Mouse (Mus musculus) G1E-ER4 (cell line): ENCODE results near the gene Mxra8. TPM values are rescaled to one million over a fixed set of nuclear protein-coding genes. Genes with fewer than 3 reads are reported as not detected.

ENCODE experiments used
- GATA1 ChIP-seq: IDR thresholded peaks from one replicate; pipeline ENCODE4 v1.8.0; 2012; ENCODE audit warnings: low read length, inconsistent platforms
- polyA plus RNA-seq: library from polyadenylated mRNA; stranded (reverse); fragments of >175 nt; gene quantifications from 2 replicates; pipeline ENCODE4 v1.2.3, GENCODE M21; 2012

Gene Mxra8
- polyA plus RNA-seq, 1 experiment, result 0.12 TPM

DNA sequence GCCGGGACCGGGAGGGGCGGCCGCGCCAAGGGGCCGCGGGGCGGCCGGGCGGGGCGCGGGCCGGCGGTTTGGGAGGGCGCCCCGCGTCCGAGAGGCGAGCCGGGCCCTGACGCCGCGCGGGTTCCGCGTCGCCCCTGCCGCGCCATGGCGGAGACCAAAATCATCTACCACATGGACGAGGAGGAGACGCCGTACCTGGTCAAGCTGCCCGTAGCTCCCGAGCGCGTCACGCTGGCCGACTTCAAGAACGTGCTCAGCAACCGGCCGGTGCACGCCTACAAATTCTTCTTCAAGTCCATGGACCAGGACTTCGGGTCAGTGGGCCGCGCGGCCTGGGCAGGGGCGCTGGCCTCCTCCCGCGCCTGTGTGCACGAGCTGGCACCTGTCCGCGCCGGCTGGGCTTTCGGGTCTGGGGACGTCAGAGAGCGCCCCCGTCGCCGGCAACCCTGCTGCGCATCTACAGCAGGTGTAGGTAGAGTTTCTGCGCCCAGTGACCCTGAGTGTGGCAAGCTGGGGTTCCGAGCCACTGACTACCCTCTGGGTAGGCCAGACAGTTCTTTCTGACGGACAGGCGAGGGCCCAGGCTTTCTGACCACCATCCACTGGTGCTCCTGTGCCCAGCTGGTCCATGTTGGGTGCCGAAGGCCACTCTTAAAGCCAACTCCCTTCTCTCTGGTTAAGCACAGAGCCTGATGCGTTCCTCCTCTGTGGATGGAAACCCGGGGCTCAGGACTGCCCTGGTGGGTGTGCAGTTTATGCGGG is 8.3 kb downstream of the Mxra8 start:
- TF ChIP-seq GATA1, result no peak

DNA sequence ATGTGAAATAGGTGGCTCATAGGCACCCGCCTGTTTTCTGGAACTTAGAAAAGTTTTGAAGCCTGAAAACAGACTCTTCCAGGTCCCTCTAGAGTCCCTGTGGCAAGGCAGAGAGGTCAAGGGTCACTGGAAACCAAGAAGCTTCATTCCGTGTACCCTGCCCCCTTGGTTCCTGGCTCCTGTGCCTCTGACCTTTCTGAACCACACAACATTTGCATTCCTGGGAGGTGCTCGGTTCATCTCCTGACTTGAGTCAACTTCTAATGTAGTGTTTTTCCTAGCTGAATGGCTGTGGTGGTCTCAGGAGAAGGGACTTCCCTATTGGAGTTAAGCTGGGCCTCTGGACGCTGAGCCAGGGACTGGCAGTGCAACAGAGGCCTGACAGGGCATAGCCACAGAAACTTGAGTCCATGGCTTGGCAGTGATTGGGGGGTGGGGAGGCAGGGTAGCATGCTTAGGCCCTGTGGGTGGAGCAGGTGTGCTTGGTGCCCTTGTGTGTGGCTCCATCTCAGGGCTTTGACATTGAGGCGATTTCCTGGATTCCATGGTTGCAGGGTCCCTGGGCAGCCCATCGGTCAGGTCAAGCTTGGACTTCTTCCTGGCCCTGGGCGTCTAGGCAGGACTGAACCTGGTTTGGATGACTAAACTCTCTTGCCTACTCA is 9.1 kb downstream of the Mxra8 start:
- no peak for TF ChIP-seq GATA1

- TF ChIP-seq GATA1, result no peak
Measured at GRCm38 (mm10) chr4:155849391-155849790, 9.9 kb downstream of the Mxra8 start.

DNA sequence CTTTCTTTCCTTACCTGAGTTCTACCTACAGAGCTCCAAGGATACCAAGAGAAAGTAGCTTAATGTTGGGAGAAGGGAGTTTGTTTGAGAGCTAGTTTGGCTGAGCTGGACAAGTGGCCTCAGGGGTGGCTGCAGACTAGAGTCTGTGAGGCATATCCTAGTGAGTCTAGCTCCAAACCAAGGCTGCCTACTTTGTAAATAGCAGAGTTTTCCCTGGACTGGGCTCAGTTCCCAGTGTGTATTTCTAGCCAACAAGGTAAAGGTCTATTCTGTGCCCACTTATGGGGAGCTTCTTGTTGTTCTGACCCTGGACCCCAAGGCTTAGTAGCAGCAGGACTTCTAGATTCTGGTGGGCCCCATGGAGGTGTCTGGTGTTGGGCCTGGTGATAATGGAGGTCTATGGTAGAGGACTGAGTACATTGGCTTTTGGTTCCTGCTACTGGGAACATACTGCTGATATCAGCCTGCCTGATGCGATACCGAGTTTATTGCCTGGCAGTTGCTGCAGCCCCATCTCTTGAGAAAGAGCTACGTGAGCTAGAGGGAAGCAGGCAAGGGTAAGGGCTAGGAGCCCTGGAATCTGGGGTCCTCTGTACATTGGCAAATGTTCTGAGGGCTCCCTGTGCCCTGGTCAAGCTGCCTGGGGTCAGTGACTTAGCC is 10.4 kb downstream of the Mxra8 start:
- TF ChIP-seq GATA1, result no peak

DNA sequence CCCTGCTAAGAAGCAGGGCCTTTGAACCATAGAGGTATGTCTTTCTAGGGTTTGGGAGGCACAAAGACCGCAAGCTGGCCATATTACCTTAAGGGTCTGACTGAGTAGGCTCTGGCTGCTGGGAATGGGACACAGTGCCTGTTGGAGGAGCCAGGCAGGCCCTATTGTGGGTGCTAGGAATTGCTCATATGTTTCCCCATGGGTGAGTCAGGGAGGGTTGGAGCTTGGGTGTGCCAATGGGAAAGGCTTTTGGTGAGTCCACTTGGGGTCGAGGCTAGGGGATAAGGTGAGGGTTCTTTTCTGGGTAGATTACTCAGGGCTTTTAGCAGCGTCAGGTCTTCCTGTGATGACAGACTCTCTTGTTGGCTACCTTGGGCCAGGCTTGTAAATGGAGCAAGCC is 11.9 kb downstream of the Mxra8 start:
- no peak for TF ChIP-seq GATA1

- TF ChIP-seq GATA1, result no peak
Measured at GRCm38 (mm10) chr4:155851951-155852411, 12.5 kb downstream of the Mxra8 start.

- TF ChIP-seq GATA1, result no peak
Measured at GRCm38 (mm10) chr4:155853421-155853820, 13.9 kb downstream of the Mxra8 start.

GRCm38 (mm10) chr4:155854991-155855390 is 15.5 kb downstream of the Mxra8 start:
- TF ChIP-seq GATA1, result no peak

DNA sequence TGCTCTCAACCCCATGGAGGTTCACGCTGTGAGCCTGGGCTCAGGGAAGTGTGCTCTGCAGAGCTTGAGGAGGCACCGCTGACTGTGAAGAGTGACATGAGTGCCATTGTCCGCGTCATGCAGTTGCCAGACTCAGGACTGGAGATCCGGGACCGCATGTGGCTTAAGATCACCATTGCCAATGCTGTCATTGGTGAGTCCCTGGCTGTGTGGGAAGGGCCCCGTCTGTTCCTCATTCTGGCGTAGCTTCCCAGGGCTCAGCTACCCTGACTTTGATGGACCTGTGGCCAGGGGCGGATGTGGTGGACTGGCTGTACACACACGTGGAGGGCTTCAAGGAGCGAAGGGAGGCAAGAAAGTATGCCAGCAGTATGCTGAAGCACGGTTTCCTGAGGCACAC is 16.6 kb downstream of the Mxra8 start:
- TF ChIP-seq GATA1, result no peak

- peak; percentile 8 for TF ChIP-seq GATA1
Measured at GRCm38 (mm10) chr4:155856881-155857280, 17.4 kb downstream of the Mxra8 start.

DNA sequence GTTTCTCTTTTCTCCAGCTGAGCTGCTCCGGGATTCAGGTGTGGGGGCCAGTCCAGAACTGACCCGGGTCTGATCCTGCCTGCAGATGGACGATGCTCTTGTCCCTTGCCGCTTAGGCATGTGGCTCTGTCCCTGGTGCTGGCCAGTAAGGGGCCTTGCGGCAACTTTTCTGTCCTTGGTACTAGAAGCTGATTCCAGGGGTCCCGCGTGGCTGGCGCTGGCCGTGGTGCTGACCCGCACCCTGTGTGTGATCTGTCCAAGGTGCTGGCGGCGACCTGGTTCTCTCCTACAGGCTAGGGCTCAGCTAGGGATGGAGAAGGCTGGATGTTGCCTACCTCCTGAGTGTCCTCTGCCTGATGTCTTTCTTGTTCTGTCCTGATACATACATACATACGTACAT is 19.8 kb downstream of the Mxra8 start:
- TF ChIP-seq GATA1, result no peak

DNA sequence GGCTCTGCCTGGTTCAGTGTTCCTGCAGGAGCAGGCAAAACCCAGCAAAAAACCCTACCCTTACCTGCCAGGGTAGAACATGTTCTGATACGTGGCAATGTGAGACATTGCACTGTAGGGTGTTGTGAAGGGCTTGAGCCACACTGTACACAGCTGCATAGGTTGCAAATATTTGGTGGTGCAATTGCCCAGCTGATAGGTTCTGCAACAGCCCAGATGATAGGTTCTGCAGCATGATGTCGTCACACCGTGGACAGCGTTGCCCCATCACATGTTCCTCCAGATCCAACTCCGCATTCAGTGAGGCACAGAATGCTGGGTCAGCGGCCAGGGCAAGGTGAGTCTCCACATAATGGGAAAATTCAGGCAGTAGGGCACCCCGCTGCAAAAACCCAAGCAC is 22.3 kb downstream of the Mxra8 start:
- TF ChIP-seq GATA1, result no peak

DNA sequence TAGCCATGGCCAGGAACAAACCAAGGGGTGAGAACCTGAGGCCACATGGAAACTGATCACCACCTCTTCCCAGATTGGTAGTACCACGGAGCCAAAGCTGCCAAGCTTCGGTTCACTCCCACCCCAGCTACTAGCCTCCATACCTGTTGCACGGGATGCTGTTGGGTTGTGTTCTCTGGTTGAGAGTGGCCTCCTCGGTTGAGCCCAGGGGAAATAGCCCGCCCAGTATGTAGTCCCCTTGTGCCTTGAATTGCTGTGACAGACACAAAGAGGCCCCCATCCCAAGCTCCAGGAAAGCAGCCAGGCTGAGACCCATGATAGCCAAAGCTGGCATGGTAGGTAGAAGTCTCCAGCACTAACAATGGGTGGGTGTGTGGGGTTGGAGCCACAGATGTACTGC is 23.5 kb downstream of the Mxra8 start, which contains the start of gene Tas1r3:
Tas1r3 (minus strand) TSS at position 362 of the 400 bp plus-strand sequence.
- no peak for TF ChIP-seq GATA1

GRCm38 (mm10) chr4:155868614-155869298 is 29.3 kb downstream of the Mxra8 start:
- no peak for TF ChIP-seq GATA1

DNA sequence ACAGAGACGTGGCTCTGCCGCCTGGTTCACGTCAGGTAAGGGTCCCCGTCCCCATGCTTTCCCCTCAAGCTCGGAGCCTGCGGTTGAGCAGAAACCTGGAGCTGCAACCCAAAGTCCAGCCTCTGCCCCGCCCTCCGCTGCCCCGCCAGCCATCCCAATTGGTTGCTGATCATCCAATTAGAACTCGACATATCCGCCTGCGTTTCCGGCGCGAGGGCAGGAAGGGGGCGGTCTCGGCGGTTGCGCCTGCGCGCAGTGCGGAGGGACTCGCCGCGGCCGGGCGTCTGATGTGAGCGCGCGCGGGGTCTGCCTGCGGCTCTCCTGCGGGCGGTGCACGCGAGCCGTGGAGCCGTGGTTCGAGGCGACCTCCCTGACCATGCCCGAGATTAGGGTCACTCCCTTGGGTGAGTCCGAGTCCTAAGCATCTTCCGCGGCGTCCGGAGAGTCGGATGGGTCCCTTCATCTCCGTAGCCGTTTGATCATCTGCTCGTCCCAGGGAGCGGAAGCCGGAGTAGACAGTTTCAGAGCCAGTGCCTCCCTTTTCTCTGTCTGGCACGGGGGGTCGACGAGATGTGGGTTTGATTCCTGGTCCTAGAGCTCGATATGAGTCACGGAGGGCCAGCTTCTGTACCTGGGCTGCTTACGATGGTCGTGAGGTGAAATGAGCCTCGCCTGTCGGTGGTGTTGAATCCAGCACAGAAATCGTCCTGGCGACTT is 30.0 kb downstream of the Mxra8 start, which contains the start of the genes Cptp and Ints11:
Cptp (minus strand) TSS at position 124 of the 717 bp plus-strand sequence.
Ints11 (plus strand) TSS at position 230 of the 717 bp plus-strand sequence.
- TF ChIP-seq GATA1, result no peak
